Mouse (Mus musculus) forebrain, embryonic 15.5 days (tissue): ENCODE data around the gene Kctd17. TPM values are rescaled to one million over a fixed set of nuclear protein-coding genes. Genes with fewer than 3 reads are reported as not detected.
A peak's percentile ranks its signal among the peaks of the same experiment; 100 is the strongest.

Experiments
- ATAC-seq: fragments of 200-750 bp; cut with Nextera tagmentation; replicated peaks from 2 replicates; pipeline ENCODE4 v1.8.0; 2017; ENCODE audit warnings: mild to moderate bottlenecking, moderate TSS enrichment, moderate library complexity
- H3K27ac ChIP-seq: fragments of 300-500 bp; sonication (generic); replicated peaks from 2 replicates; pipeline ENCODE4 v1.5.1; 2015; ENCODE audit warnings: mild to moderate bottlenecking, inconsistent platforms
- H3K27me3 ChIP-seq: fragments of 300-500 bp; sonication (generic); 2 replicates; pipeline ENCODE4 v1.6.1; 2015; ENCODE audit warnings: inconsistent platforms
- H3K36me3 ChIP-seq: fragments of 300-500 bp; sonication (generic); 2 replicates; pipeline ENCODE4 v1.6.1; 2015; ENCODE audit warnings: mild to moderate bottlenecking, inconsistent platforms
- H3K4me1 ChIP-seq: fragments of 300-500 bp; sonication (generic); 2 replicates; pipeline ENCODE4 v1.6.1; 2015; ENCODE audit warnings: inconsistent platforms
- H3K4me2 ChIP-seq: fragments of 300-500 bp; sonication (generic); replicated peaks from 2 replicates; pipeline ENCODE4 v1.6.1; 2015; ENCODE audit warnings: mild to moderate bottlenecking, inconsistent platforms
- H3K4me3 ChIP-seq: fragments of 300-500 bp; sonication (generic); 2 replicates; pipeline ENCODE4 v1.5.1; 2015; ENCODE audit warnings: mild to moderate bottlenecking, inconsistent platforms
- H3K9ac ChIP-seq: fragments of 300-500 bp; sonication (generic); replicated peaks from 2 replicates; pipeline ENCODE4 v1.6.1; 2015; ENCODE audit warnings: mild to moderate bottlenecking, inconsistent platforms
- H3K9me3 ChIP-seq: fragments of 300-500 bp; sonication (generic); 2 replicates; pipeline ENCODE4 v1.6.1; 2016; ENCODE audit warnings: inconsistent platforms
- WGBS: fragments of 180-500 bp; shearing (Covaris S2); methylation state at CpG from one replicate; pipeline ENCODE4 v1.1.7; 2015; ENCODE audit warnings: mixed read lengths; 5-methylcytosine and 5-hydroxymethylcytosine counted together
- polyA plus RNA-seq: library from polyadenylated mRNA; unstranded; fragments of >200 nt; fragmentation: Nextera tagmentation; extraction: Ambion mirVana; gene quantifications from 2 replicates; pipeline ENCODE4 v1.2.1, GENCODE M21; 2015

Gene Kctd17
- polyA plus RNA-seq, 1 experiment from 2014 or later: 132 TPM

- H3K9ac ChIP-seq: no peak overlapping the region
- H3K4me3 ChIP-seq: no peak overlapping the region
- no peaks in the 10 kb centered on the region for H3K9me3 ChIP-seq
- ATAC-seq: no peak
- no peaks in the 10 kb centered on the region for H3K36me3 ChIP-seq
- peaks cover 49% of the 10 kb centered on the region for H3K4me1 ChIP-seq
- no peak overlapping the region for H3K27ac ChIP-seq
- H3K27me3 ChIP-seq: no peaks in the 10 kb centered on the region
- no peak overlapping the region for H3K4me2 ChIP-seq
- WGBS: 80% methylated on average over 7 of the region's 7 CpGs
Observed at GRCm38 (mm10) chr15:78402423-78402822, 25.9 kb upstream of the Kctd17 start.

GRCm38 (mm10) chr15:78403301-78403741 lies 25.0 kb upstream of the Kctd17 start:
- no peak for ATAC-seq
- WGBS: 52% methylated on average over 3 of the region's 3 CpGs
- peak overlapping the region; percentile 57 for H3K27ac ChIP-seq

GRCm38 (mm10) chr15:78403896-78404295 lies 24.5 kb upstream of the Kctd17 start:
- peak overlapping the region; percentile 9; the same call in 1 of the 2 replicates for H3K4me2 ChIP-seq
- peak overlapping the region; percentile 57 for H3K27ac ChIP-seq
- H3K4me1 ChIP-seq: peaks cover 53% of the 10 kb centered on the region
- 31% methylated on average over 1 of the region's 1 CpGs for WGBS
- H3K27me3 ChIP-seq: peaks cover 5% of the 10 kb centered on the region
- H3K36me3 ChIP-seq: no peaks in the 10 kb centered on the region
- no peak overlapping the region for H3K4me3 ChIP-seq
- ATAC-seq: no peak
- no peak overlapping the region for H3K9ac ChIP-seq
- H3K9me3 ChIP-seq: no peaks in the 10 kb centered on the region

More at GRCm38 (mm10) chr15:78403301-78403741, 25.0 kb upstream of the Kctd17 start:
- H3K4me2 ChIP-seq: peak overlapping the region; percentile 9; the same call in 1 of the 2 replicates
- peaks cover 53% of the 10 kb centered on the region for H3K4me1 ChIP-seq
- H3K9me3 ChIP-seq: no peaks in the 10 kb centered on the region
- H3K36me3 ChIP-seq: no peaks in the 10 kb centered on the region
- no peak overlapping the region for H3K4me3 ChIP-seq
- no peak overlapping the region for H3K9ac ChIP-seq
- no peaks in the 10 kb centered on the region for H3K27me3 ChIP-seq

- Histone ChIP-seq H3K27me3 (peaks cover 17% of the 10 kb centered on the region), H3K4me2 (peak overlapping the region; percentile 76), H3K4me3 (peak overlapping the region; percentile 85), H3K9ac (peak overlapping the region; percentile 87), H3K27ac (peak overlapping the region; percentile 96), H3K4me1 (peaks cover 61% of the 10 kb centered on the region), H3K36me3 (no peaks in the 10 kb centered on the region), H3K9me3 (no peaks in the 10 kb centered on the region)
- WGBS: 52% methylated on average over 11 of the region's 11 CpGs
- no peak for ATAC-seq
Observed at GRCm38 (mm10) chr15:78405098-78405497, 23.3 kb upstream of the Kctd17 start.

GRCm38 (mm10) chr15:78405517-78406211 lies 22.7 kb upstream of the Kctd17 start, which contains the start of gene Tst:
Gene Tst (minus strand): TSS chr15:78405907.
- Histone ChIP-seq H3K9me3 (no peaks in the 10 kb centered on the region), H3K4me2 (peak within 1 kb of the TSS; percentile 76), H3K4me1 (peaks cover 66% of the 10 kb centered on the region), H3K9ac (peak within 1 kb of the TSS; percentile 87), H3K36me3 (no peaks in the 10 kb centered on the region), H3K27me3 (peaks cover 22% of the 10 kb centered on the region), H3K4me3 (peak within 1 kb of the TSS; percentile 85), H3K27ac (peak within 1 kb of the TSS; percentile 96)
- WGBS: 1% methylated on average over 34 of the region's 34 CpGs
- peak; percentile 73 for ATAC-seq

GRCm38 (mm10) chr15:78406293-78406934 lies 21.9 kb upstream of the Kctd17 start, which contains the start of gene Mpst:
Gene Mpst (plus strand): TSS chr15:78406416.
- H3K4me3 ChIP-seq: peak within 1 kb of the TSS; percentile 85
- peak within 1 kb of the TSS; percentile 76 for H3K4me2 ChIP-seq
- H3K27me3 ChIP-seq: peaks cover 28% of the 10 kb centered on the region
- ATAC-seq: peak; percentile 87
- H3K36me3 ChIP-seq: no peaks in the 10 kb centered on the region
- H3K27ac ChIP-seq: peak within 1 kb of the TSS; percentile 96
- H3K4me1 ChIP-seq: peaks cover 68% of the 10 kb centered on the region
- H3K9ac ChIP-seq: peak within 1 kb of the TSS; percentile 87
- under 1% methylated on average over 39 of the region's 40 CpGs for WGBS
- H3K9me3 ChIP-seq: no peaks in the 10 kb centered on the region

GRCm38 (mm10) chr15:78409570-78410052 lies 18.8 kb upstream of the Kctd17 start:
- Histone ChIP-seq H3K27ac (no peak overlapping the region), H3K4me3 (peak overlapping the region; percentile 24), H3K27me3 (peaks cover 28% of the 10 kb centered on the region), H3K9ac (0 out of 2 replicates have a peak overlapping the region, but pooled peaks have one; percentile 2), H3K4me2 (peak overlapping the region; percentile 38), H3K9me3 (no peaks in the 10 kb centered on the region), H3K36me3 (no peaks in the 10 kb centered on the region; the same call in 1 of the 2 replicates), H3K4me1 (peaks cover 38% of the 10 kb centered on the region)
- ATAC-seq: no peak
- 6% methylated on average over 12 of the region's 12 CpGs for WGBS

GRCm38 (mm10) chr15:78413083-78413718 lies 15.2 kb upstream of the Kctd17 start:
- Histone ChIP-seq H3K27me3 (peaks cover 28% of the 10 kb centered on the region), H3K4me1 (peaks cover 15% of the 10 kb centered on the region), H3K36me3 (no peaks in the 10 kb centered on the region; the same call in 1 of the 2 replicates), H3K9ac (no peak overlapping the region), H3K4me2 (no peak overlapping the region), H3K9me3 (no peaks in the 10 kb centered on the region), H3K4me3 (no peak overlapping the region), H3K27ac (no peak overlapping the region)
- ATAC-seq: no peak
- 89% methylated on average over 14 of the region's 14 CpGs for WGBS

GRCm38 (mm10) chr15:78413719-78414117 lies 14.6 kb upstream of the Kctd17 start:
- no peak overlapping the region for H3K9ac ChIP-seq
- no peaks in the 10 kb centered on the region for H3K9me3 ChIP-seq
- H3K27me3 ChIP-seq: peaks cover 25% of the 10 kb centered on the region
- no peak for ATAC-seq
- no peaks in the 10 kb centered on the region; the same call in 1 of the 2 replicates for H3K36me3 ChIP-seq
- WGBS: 47% methylated on average over 1 of the region's 1 CpGs
- peaks cover 15% of the 10 kb centered on the region for H3K4me1 ChIP-seq
- H3K4me2 ChIP-seq: no peak overlapping the region
- no peak overlapping the region for H3K27ac ChIP-seq
- no peak overlapping the region for H3K4me3 ChIP-seq

GRCm38 (mm10) chr15:78414157-78414556 lies 14.2 kb upstream of the Kctd17 start:
- H3K9ac ChIP-seq: no peak overlapping the region
- H3K4me1 ChIP-seq: peaks cover 15% of the 10 kb centered on the region
- 96% methylated on average over 8 of the region's 8 CpGs for WGBS
- H3K4me2 ChIP-seq: no peak overlapping the region
- ATAC-seq: no peak
- H3K36me3 ChIP-seq: no peaks in the 10 kb centered on the region; the same call in 1 of the 2 replicates
- peaks cover 20% of the 10 kb centered on the region for H3K27me3 ChIP-seq
- no peaks in the 10 kb centered on the region for H3K9me3 ChIP-seq
- H3K4me3 ChIP-seq: no peak overlapping the region
- H3K27ac ChIP-seq: no peak overlapping the region

- H3K36me3 ChIP-seq: no peaks in the 10 kb centered on the region; the same call in 1 of the 2 replicates
- no peak overlapping the region for H3K4me3 ChIP-seq
- 14% methylated on average over 4 of the region's 4 CpGs for WGBS
- H3K27me3 ChIP-seq: no peaks in the 10 kb centered on the region
- no peak overlapping the region for H3K4me2 ChIP-seq
- no peaks in the 10 kb centered on the region for H3K4me1 ChIP-seq
- H3K9ac ChIP-seq: no peak overlapping the region
- H3K9me3 ChIP-seq: no peaks in the 10 kb centered on the region
- ATAC-seq: no peak
- H3K27ac ChIP-seq: no peak overlapping the region
Observed at GRCm38 (mm10) chr15:78416937-78417336, 11.4 kb upstream of the Kctd17 start.
